Mouse (Mus musculus): Measurements from ENCODE around the gene Adam19. TPM values are rescaled to one million over a fixed set of nuclear protein-coding genes. Genes with fewer than 3 reads are reported as not detected.

Gene Adam19
- polyA plus RNA-seq, 1 experiment from 2014 or later = 10.1 TPM

DNA sequence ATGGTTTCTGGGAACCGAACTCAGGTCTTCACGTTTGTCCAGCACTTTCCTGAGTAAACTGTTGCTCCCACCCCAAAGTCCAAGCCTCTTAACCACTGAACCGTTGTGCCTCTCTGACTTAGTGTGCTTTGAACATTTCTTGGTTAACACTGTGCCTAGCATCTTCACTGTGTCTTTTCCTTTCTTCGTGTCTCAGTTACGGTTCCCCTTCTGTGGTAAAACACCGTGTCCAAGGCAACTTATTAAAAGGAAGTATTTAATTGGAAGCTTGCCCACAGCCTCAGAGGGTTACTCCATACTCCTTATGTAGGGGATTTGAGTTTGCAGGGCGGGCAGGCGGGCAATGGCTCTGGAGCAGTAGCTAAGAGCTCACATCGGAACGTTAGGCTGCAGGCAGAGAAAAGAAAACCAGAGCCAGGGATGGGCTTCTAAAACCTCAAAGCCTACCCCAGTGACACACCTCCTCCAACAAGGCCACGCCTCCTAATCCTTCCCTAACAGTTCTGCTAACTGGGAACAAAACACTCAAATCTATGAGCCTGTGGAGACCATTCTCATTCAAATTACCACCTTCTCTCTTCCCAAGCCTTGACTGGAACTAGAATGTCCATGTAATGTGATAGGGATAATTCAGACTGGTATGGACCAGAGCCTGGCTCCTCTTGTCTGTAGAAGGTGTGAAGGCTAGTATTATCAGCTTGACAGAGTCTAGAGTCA lies 20.8 kb downstream of the Adam19 start:
- no peak overlapping the region for H3K4me2 ChIP-seq (ENCODE audit: low read length)
- H3K27me3 ChIP-seq (ENCODE audit: control insufficient read depth, insufficient read depth, low read depth, low read length) = no peaks in the 10 kb centered on the region
- ATAC-seq = no peak
- H3K9ac ChIP-seq (ENCODE audit: low read depth, low read length) = no peak overlapping the region
- H3K4me3 ChIP-seq (ENCODE audit: low read depth, low read length) = no peak overlapping the region
- H3K9me3 ChIP-seq (replicated peaks; ENCODE audit: control insufficient read depth, low read length, poor library complexity, severe bottlenecking) = no peaks in the 10 kb centered on the region
- peaks cover 6% of the 10 kb centered on the region; the same call in 1 of the 2 replicates for H3K4me1 ChIP-seq (ENCODE audit: control insufficient read depth, insufficient read depth, low read length)
- 93% methylated on average over 11 of the region's 11 CpGs for WGBS
- H3K27ac ChIP-seq (ENCODE audit: low read length) = no peak overlapping the region
- H3K36me3 ChIP-seq (ENCODE audit: control insufficient read depth, insufficient read depth, low read length) = peaks cover 13% of the 10 kb centered on the region

DNA sequence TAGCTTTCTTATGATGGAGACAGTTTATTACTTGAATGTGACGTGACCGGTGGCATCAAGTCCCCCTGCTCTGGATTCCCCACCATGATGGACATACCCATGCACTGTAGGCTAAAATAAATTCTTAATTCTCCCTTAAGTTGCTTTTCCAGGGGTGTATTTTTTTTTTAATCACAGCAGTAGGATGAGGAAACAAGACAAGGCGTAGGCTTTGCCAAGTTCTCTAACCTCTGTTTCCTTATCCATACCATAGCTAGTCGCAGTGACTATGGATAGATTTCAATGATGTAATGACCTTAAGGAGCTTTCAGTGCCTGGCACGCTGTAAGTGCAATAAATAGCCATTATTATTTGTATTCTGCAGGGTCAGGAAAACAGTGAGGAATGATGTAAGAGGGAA lies 21.5 kb downstream of the Adam19 start:
- WGBS = 93% methylated on average over 5 of the region's 5 CpGs

DNA sequence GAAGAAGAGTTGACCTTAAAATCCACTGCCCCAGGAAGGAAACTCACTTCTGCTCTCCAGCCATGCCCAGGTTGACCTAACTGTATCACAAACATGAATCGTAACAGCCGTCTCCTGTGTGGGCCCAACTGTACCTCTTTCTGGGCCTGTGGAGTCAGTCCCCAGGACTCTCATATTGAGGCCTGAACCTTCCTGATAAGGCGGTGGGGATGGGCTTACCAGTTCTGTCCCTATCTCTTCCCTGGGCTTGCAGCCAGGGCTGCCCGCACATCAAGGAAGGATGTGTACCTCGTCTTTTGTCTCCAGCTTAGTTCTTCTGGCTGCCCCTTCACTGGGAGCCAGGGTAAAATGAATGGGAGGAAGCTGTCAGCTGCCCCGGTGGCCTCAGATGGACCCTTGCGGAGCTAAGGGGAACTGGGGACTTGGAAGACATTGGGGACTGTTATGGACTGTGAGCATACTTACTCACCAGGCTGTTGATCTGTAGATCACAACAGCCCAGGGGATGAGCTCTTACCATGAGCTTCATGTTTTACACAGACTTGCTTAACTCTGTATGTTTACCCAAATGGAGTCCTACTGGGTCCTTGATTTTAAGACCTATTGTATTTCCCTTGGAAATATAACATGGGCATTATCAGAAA lies 22.1 kb downstream of the Adam19 start:
- no peak overlapping the region for H3K27ac ChIP-seq (ENCODE audit: low read length)
- peaks cover 5% of the 10 kb centered on the region; the same call in 1 of the 2 replicates for H3K4me1 ChIP-seq (ENCODE audit: control insufficient read depth, insufficient read depth, low read length)
- WGBS = 87% methylated on average over 7 of the region's 7 CpGs
- H3K9me3 ChIP-seq (replicated peaks; ENCODE audit: control insufficient read depth, low read length, poor library complexity, severe bottlenecking) = no peaks in the 10 kb centered on the region
- H3K9ac ChIP-seq (ENCODE audit: low read depth, low read length) = no peak overlapping the region
- no peak overlapping the region for H3K4me3 ChIP-seq (ENCODE audit: low read depth, low read length)
- no peak overlapping the region for H3K4me2 ChIP-seq (ENCODE audit: low read length)
- H3K36me3 ChIP-seq (ENCODE audit: control insufficient read depth, insufficient read depth, low read length) = peaks cover 13% of the 10 kb centered on the region
- H3K27me3 ChIP-seq (ENCODE audit: control insufficient read depth, insufficient read depth, low read depth, low read length) = no peaks in the 10 kb centered on the region
- no peak for ATAC-seq

More for the DNA sequence above, 21.5 kb downstream of the Adam19 start:
- H3K9me3 ChIP-seq (replicated peaks; ENCODE audit: control insufficient read depth, low read length, poor library complexity, severe bottlenecking) = no peaks in the 10 kb centered on the region
- H3K27me3 ChIP-seq (ENCODE audit: control insufficient read depth, insufficient read depth, low read depth, low read length) = no peaks in the 10 kb centered on the region
- peaks cover 6% of the 10 kb centered on the region; the same call in 1 of the 2 replicates for H3K4me1 ChIP-seq (ENCODE audit: control insufficient read depth, insufficient read depth, low read length)
- H3K36me3 ChIP-seq (ENCODE audit: control insufficient read depth, insufficient read depth, low read length) = peaks cover 13% of the 10 kb centered on the region
- H3K9ac ChIP-seq (ENCODE audit: low read depth, low read length) = no peak overlapping the region
- H3K4me3 ChIP-seq (ENCODE audit: low read depth, low read length) = no peak overlapping the region
- H3K4me2 ChIP-seq (ENCODE audit: low read length) = no peak overlapping the region
- no peak for ATAC-seq
- H3K27ac ChIP-seq (ENCODE audit: low read length) = no peak overlapping the region

DNA sequence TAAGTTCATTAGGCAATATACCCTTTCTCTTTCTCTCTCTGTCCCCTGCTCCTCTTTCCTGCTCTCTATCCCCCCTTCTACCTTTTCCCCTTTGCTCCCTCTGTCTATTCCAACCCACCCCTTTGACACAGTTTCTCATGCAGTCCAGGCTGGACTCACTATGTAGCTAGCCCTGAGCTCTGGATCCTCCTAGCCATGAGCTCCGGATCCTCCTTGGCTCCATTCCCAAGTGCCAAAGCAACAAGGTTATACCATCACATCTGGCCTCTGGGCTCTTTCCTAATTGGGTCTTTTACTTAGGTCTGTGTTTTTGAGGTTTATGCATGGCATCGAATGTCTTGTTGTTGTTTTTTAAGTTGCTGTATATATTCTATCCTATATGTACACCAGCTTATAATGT lies 25.3 kb downstream of the Adam19 start:
- H3K4me2 ChIP-seq (ENCODE audit: low read length) = no peak overlapping the region
- H3K27me3 ChIP-seq (ENCODE audit: control insufficient read depth, insufficient read depth, low read depth, low read length) = no peaks in the 10 kb centered on the region
- H3K36me3 ChIP-seq (ENCODE audit: control insufficient read depth, insufficient read depth, low read length) = peaks cover 13% of the 10 kb centered on the region
- H3K9me3 ChIP-seq (replicated peaks; ENCODE audit: control insufficient read depth, low read length, poor library complexity, severe bottlenecking) = no peaks in the 10 kb centered on the region
- no peak for ATAC-seq
- no peak overlapping the region for H3K9ac ChIP-seq (ENCODE audit: low read depth, low read length)
- H3K4me1 ChIP-seq (ENCODE audit: control insufficient read depth, insufficient read depth, low read length) = no peaks in the 10 kb centered on the region
- no peak overlapping the region for H3K27ac ChIP-seq (ENCODE audit: low read length)
- WGBS = 87% methylated on average over 2 of the region's 2 CpGs
- no peak overlapping the region for H3K4me3 ChIP-seq (ENCODE audit: low read depth, low read length)

DNA sequence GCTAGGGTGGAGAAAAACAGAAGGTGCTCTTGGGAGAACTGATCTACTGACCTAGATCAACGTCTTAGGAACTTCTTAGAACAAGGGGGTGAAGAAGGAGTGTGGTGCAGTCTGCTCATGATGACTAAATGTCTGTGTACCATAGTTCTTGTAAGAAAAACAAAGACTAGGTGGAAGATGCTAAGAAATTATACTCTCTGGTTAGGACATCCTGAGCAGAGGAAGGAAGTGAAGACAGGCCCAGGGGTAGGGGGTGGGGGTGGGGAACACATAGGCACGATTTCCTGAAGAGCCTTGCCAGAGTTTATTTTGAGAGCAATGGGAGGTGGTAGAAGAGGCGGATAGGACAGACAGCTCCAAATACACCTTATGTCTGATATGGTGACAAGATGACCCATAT lies 27.6 kb downstream of the Adam19 start:
- no peaks in the 10 kb centered on the region for H3K27me3 ChIP-seq (ENCODE audit: control insufficient read depth, insufficient read depth, low read depth, low read length)

DNA sequence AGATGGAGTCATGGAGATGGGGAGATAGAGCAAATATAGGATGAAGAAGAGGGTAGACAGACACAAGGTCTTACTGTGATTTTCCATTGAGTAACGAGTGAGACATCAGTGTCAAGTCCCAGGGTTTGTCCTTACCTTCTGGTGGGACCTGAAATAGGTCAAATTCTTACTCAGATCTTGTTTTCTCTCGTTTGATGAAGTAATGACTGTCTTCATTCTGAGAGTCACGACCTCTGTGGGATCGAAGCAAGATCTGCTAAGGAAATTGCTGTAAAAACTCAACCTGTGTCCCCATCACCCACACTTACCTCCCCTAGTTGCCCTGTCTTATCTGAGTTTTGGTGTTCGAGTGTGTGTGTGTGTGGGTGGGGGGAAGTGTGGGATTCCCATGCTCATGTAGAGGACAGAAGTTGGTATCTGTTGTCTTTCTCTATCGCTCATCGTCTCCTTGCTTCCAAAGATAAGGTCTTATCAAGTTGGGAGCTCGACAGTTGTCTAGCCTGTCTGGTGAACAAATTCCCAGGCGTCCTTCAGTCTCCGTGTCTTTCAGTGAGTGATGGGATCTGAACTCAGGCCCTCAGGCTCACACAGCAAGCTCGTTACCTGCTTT lies 28.1 kb downstream of the Adam19 start:
- Histone ChIP-seq H3K9me3 (replicated peaks; ENCODE audit: control insufficient read depth, low read length, poor library complexity, severe bottlenecking) (no peaks in the 10 kb centered on the region), H3K4me3 (ENCODE audit: low read depth, low read length) (no peak overlapping the region), H3K27me3 (ENCODE audit: control insufficient read depth, insufficient read depth, low read depth, low read length) (no peaks in the 10 kb centered on the region), H3K27ac (ENCODE audit: low read length) (no peak overlapping the region), H3K4me1 (ENCODE audit: control insufficient read depth, insufficient read depth, low read length) (no peaks in the 10 kb centered on the region), H3K4me2 (ENCODE audit: low read length) (no peak overlapping the region), H3K9ac (ENCODE audit: low read depth, low read length) (no peak overlapping the region), H3K36me3 (ENCODE audit: control insufficient read depth, insufficient read depth, low read length) (no peaks in the 10 kb centered on the region)
- no peak for ATAC-seq
- WGBS = 93% methylated on average over 11 of the region's 11 CpGs

More for the DNA sequence above, 27.6 kb downstream of the Adam19 start:
- Histone ChIP-seq H3K27ac (ENCODE audit: low read length) (no peak overlapping the region), H3K4me1 (ENCODE audit: control insufficient read depth, insufficient read depth, low read length) (no peaks in the 10 kb centered on the region), H3K36me3 (ENCODE audit: control insufficient read depth, insufficient read depth, low read length) (no peaks in the 10 kb centered on the region), H3K4me2 (ENCODE audit: low read length) (no peak overlapping the region), H3K9me3 (replicated peaks; ENCODE audit: control insufficient read depth, low read length, poor library complexity, severe bottlenecking) (no peaks in the 10 kb centered on the region), H3K4me3 (ENCODE audit: low read depth, low read length) (no peak overlapping the region), H3K9ac (ENCODE audit: low read depth, low read length) (no peak overlapping the region)
- WGBS = 86% methylated on average over 3 of the region's 3 CpGs
- ATAC-seq = no peak

DNA sequence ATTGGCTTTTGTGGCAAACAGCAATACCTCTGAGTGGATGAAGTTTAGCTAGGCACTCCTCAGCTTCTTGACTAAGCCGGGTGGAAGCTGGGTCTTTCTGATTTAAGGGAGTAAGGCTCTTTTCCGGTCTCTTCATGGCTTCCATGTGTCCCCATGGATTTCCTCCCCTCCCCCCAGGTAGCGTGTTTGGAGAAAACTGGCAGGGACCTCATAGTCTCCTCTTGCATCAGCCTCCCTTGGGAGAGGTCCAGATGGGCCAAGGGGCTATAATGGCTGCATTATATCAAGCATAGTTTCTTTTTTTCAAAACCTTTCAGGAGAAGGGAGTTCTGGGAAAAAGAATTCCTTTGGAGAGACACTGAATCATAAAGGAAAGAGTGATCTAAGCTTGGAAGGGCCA lies 28.8 kb downstream of the Adam19 start:
- Histone ChIP-seq H3K27me3 (ENCODE audit: control insufficient read depth, insufficient read depth, low read depth, low read length) (no peaks in the 10 kb centered on the region), H3K4me2 (ENCODE audit: low read length) (no peak overlapping the region), H3K9me3 (replicated peaks; ENCODE audit: control insufficient read depth, low read length, poor library complexity, severe bottlenecking) (no peaks in the 10 kb centered on the region), H3K4me3 (ENCODE audit: low read depth, low read length) (no peak overlapping the region), H3K27ac (ENCODE audit: low read length) (no peak overlapping the region), H3K36me3 (ENCODE audit: control insufficient read depth, insufficient read depth, low read length) (no peaks in the 10 kb centered on the region), H3K9ac (ENCODE audit: low read depth, low read length) (no peak overlapping the region), H3K4me1 (ENCODE audit: control insufficient read depth, insufficient read depth, low read length) (no peaks in the 10 kb centered on the region)
- ATAC-seq = no peak
- 87% methylated on average over 3 of the region's 3 CpGs for WGBS

DNA sequence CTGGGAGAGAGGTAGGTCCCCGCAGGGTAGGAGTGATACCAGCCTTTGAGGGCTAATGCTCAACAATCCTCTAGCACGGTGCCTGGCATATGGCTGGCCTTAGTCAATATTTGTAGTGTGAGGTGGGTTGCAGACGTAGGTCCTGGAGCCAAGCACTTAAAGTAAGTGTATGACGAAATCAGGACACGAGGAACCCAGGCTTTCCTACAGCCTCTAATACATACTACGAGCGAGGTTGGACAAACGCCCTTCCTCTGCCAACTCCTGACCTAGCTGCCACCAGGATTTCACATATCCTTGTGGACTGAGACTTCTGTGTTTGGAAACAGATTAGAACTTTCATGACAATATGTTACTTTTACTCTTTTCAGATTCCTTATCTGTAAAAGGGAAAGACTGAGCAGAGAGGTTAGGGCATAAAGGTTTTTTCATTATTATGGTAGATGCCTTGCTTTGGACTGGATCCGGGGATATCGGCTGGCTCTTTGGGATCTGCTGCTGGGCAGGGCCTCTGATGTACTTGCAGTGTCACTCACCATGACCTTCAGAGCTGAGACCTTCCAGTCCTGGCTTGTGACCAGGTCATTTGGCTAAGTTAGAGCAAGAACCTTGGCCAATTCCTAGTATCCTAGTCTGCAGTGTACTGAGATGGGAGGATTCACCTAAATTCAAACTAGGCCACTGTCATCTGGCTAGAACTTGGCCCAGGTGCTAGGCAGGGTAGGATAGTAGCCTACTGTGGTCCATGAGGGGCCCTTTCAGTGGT lies 29.8 kb downstream of the Adam19 start:
- no peaks in the 10 kb centered on the region for H3K9me3 ChIP-seq (replicated peaks; ENCODE audit: control insufficient read depth, low read length, poor library complexity, severe bottlenecking)
- H3K27ac ChIP-seq (ENCODE audit: low read length) = no peak overlapping the region
- WGBS = 97% methylated on average over 10 of the region's 10 CpGs
- H3K27me3 ChIP-seq (ENCODE audit: control insufficient read depth, insufficient read depth, low read depth, low read length) = no peaks in the 10 kb centered on the region
- no peak for ATAC-seq
- no peak overlapping the region for H3K4me2 ChIP-seq (ENCODE audit: low read length)
- H3K4me3 ChIP-seq (ENCODE audit: low read depth, low read length) = no peak overlapping the region
- no peaks in the 10 kb centered on the region for H3K4me1 ChIP-seq (ENCODE audit: control insufficient read depth, insufficient read depth, low read length)
- H3K9ac ChIP-seq (ENCODE audit: low read depth, low read length) = no peak overlapping the region
- H3K36me3 ChIP-seq (ENCODE audit: control insufficient read depth, insufficient read depth, low read length) = no peaks in the 10 kb centered on the region
